Mouse (Mus musculus) embryonic fibroblast, embryonic 13.5 days (primary cell): ENCODE measurements around the gene Spc24.

ENCODE experiments used
- CTCF ChIP-seq: IDR thresholded peaks from 2 replicates; pipeline ENCODE4 v1.5.1; 2011; ENCODE audit warnings: mild to moderate bottlenecking, control low read depth, low read length, moderate library complexity, borderline replicate concordance; ENCODE audit not compliant: insufficient read depth
- POLR2A ChIP-seq: IDR thresholded peaks from 2 replicates; pipeline ENCODE4 v1.6.1; 2011; ENCODE audit warnings: low read depth, mild to moderate bottlenecking, control low read depth, low read length, moderate library complexity

GRCm38 (mm10) chr9:21749382-21750118, 10.6 kb downstream of the Spc24 start:
- no peak for TF ChIP-seq CTCF
- no peak for TF ChIP-seq POLR2A
